Mouse (Mus musculus): ENCODE results near the gene Bspry.

Gene Bspry

GRCm38 (mm10) chr4:62480709-62481605, 1.1 kb downstream of the Bspry start:
- peak; percentile 49 for DNase-seq (ENCODE audit: low read depth)

- DNase-seq (ENCODE audit: low read depth): no peak
Measured at GRCm38 (mm10) chr4:62484928-62485327, 5.1 kb downstream of the Bspry start.

GRCm38 (mm10) chr4:62485450-62486161, 5.8 kb downstream of the Bspry start:
- DNase-seq (ENCODE audit: low read depth): no peak

GRCm38 (mm10) chr4:62486162-62486696, 6.4 kb downstream of the Bspry start:
- no peak for DNase-seq (ENCODE audit: low read depth)

- DNase-seq (ENCODE audit: low read depth): no peak
Measured at GRCm38 (mm10) chr4:62487172-62487571, 7.3 kb downstream of the Bspry start.

- no peak for DNase-seq (ENCODE audit: low read depth)
Measured at GRCm38 (mm10) chr4:62487914-62488313, 8.1 kb downstream of the Bspry start.

- no peak for DNase-seq (ENCODE audit: low read depth)
Measured at GRCm38 (mm10) chr4:62492682-62493081, 12.8 kb downstream of the Bspry start.

GRCm38 (mm10) chr4:62494230-62494629, 14.4 kb downstream of the Bspry start:
- DNase-seq (ENCODE audit: low read depth): no peak

GRCm38 (mm10) chr4:62495946-62496345, 16.1 kb downstream of the Bspry start:
- DNase-seq (ENCODE audit: low read depth): no peak

- no peak for DNase-seq (ENCODE audit: low read depth)
Measured at GRCm38 (mm10) chr4:62496815-62497214, 17.0 kb downstream of the Bspry start.

GRCm38 (mm10) chr4:62500799-62501198, 20.9 kb downstream of the Bspry start:
- no peak for DNase-seq (ENCODE audit: low read depth)

- no peak for DNase-seq (ENCODE audit: low read depth)
Measured at GRCm38 (mm10) chr4:62501534-62501933, 21.7 kb downstream of the Bspry start.

- peak; percentile 72 for DNase-seq (ENCODE audit: low read depth)
Measured at GRCm38 (mm10) chr4:62501964-62502732, 22.3 kb downstream of the Bspry start.

GRCm38 (mm10) chr4:62502969-62503368, 23.1 kb downstream of the Bspry start:
- peak; percentile 48 for DNase-seq (ENCODE audit: low read depth)

- DNase-seq (ENCODE audit: low read depth): no peak
Measured at GRCm38 (mm10) chr4:62503374-62503970, 23.6 kb downstream of the Bspry start, which contains the start of gene Hdhd3. Gene Hdhd3 (minus strand): TSS chr4:62503467.

- no peak for DNase-seq (ENCODE audit: low read depth)
Measured at GRCm38 (mm10) chr4:62505991-62506390, 26.1 kb downstream of the Bspry start.

- peak; percentile 69 for DNase-seq (ENCODE audit: low read depth)
Measured at GRCm38 (mm10) chr4:62506798-62507197, 26.9 kb downstream of the Bspry start.

- no peak for DNase-seq (ENCODE audit: low read depth)
Measured at GRCm38 (mm10) chr4:62508839-62509238, 29.0 kb downstream of the Bspry start.

- no peak for DNase-seq (ENCODE audit: low read depth)
Measured at GRCm38 (mm10) chr4:62509946-62510345, 30.1 kb downstream of the Bspry start.

- DNase-seq (ENCODE audit: low read depth): no peak
Measured at GRCm38 (mm10) chr4:62513998-62514506, 34.2 kb downstream of the Bspry start.

- no peak for DNase-seq (ENCODE audit: low read depth)
Measured at GRCm38 (mm10) chr4:62514995-62515394, 35.1 kb downstream of the Bspry start.

Data from naive thymus-derived CD4-positive, alpha-beta T cell, adult 2 months (primary cell).